Mouse (Mus musculus) testis, adult 2 months (tissue): ENCODE measurements around the gene Tead4.

Experiments used
- CTCF ChIP-seq: fragments of 200-500 bp; IDR thresholded peaks from 2 replicates; pipeline ENCODE4 v1.5.1; 2012; ENCODE audit warnings: low read depth, mild to moderate bottlenecking, inconsistent platforms, low read length, moderate library complexity; ENCODE audit not compliant: control insufficient read depth, insufficient read depth, insufficient replicate concordance
- POLR2A ChIP-seq: fragments of 200-500 bp; IDR thresholded peaks from 2 replicates; pipeline ENCODE4 v1.6.1; 2012; ENCODE audit warnings: low read depth, mild to moderate bottlenecking, inconsistent platforms, low read length, moderate library complexity; ENCODE audit not compliant: control insufficient read depth

- TF ChIP-seq CTCF = no peak
- no peak for TF ChIP-seq POLR2A
Observed at GRCm38 (mm10) chr6:128231741-128232140, 68.9 kb downstream of the Tead4 start.
